Mouse (Mus musculus) small intestine, adult 2 months (tissue): Measurements from ENCODE around the gene Dlgap3. TPM values are rescaled to one million over a fixed set of nuclear protein-coding genes. Genes with fewer than 3 reads are reported as not detected.

ENCODE experiments used
- H3K27ac ChIP-seq: fragments of 200-500 bp; 2 replicates; pipeline ENCODE4 v1.5.1; 2012; ENCODE audit warnings: low read depth, low read length, control low read depth, inconsistent platforms; ENCODE audit not compliant: insufficient read depth
- H3K27me3 ChIP-seq: fragments of 200-500 bp; 2 replicates; pipeline ENCODE4 v1.6.1; 2012; ENCODE audit warnings: mild to moderate bottlenecking, moderate library complexity, low read length, inconsistent platforms; ENCODE audit not compliant: control insufficient read depth, insufficient read depth
- H3K36me3 ChIP-seq: fragments of 200-500 bp; 2 replicates; pipeline ENCODE4 v1.6.1; 2012; ENCODE audit warnings: mild to moderate bottlenecking, low read length, control low read depth, inconsistent platforms; ENCODE audit not compliant: control insufficient read depth, insufficient read depth
- H3K4me1 ChIP-seq: fragments of 200-500 bp; 2 replicates; pipeline ENCODE4 v1.6.1; 2012; ENCODE audit warnings: low read length, inconsistent platforms, mixed read lengths; ENCODE audit not compliant: control insufficient read depth, insufficient read depth, insufficient read length
- H3K4me3 ChIP-seq: fragments of 200-500 bp; 2 replicates; pipeline ENCODE4 v1.5.1; 2012; ENCODE audit warnings: low read depth, mild to moderate bottlenecking, control low read depth, inconsistent platforms, low read length, moderate library complexity
- CTCF ChIP-seq: fragments of 200-500 bp; IDR thresholded peaks from 2 replicates; pipeline ENCODE4 v1.5.1; 2012; ENCODE audit warnings: low read depth, mild to moderate bottlenecking, control low read depth, inconsistent platforms, low read length, moderate library complexity, mixed read lengths; ENCODE audit not compliant: insufficient replicate concordance, insufficient read length; ENCODE audit errors: extremely low read depth
- POLR2A ChIP-seq: fragments of 200-500 bp; IDR thresholded peaks from 2 replicates; pipeline ENCODE4 v1.6.1; 2012; ENCODE audit warnings: low read depth, mild to moderate bottlenecking, control low read depth, inconsistent platforms, low read length, moderate library complexity
- WGBS: fragments of 180-500 bp; shearing (Covaris S2); methylation state at CpG from one replicate; pipeline ENCODE4 v1.1.7; 2018; 5-methylcytosine and 5-hydroxymethylcytosine counted together
- polyA plus RNA-seq: library from polyadenylated mRNA; depleted of rRNA; stranded (reverse); fragments of >200 nt; gene quantifications from 2 replicates; pipeline ENCODE4 v1.2.3, GENCODE M21; 2012

Dlgap3 gene
- polyA plus RNA-seq, 1 experiment: 0.47 TPM

DNA sequence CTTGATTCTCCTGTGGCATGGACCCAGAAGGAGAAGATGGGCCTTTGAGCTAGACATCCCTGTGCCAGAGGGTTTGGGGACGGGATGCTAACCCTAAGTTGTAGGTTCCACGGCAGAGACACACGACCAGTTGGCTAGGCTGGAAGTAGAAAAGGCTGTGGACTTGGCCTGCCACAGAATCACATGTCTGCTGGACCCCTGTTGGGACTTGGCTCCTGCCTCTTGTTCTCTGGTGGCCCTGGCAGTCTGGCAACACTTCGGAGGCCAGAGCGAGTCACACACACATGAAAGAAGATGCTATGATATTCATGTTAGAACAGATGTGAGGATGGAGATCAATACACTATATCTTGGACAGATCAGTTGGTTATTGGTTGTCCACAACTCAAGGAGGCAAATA is 14.9 kb downstream of the Dlgap3 start:
- Histone ChIP-seq H3K27me3 (no peaks in the 10 kb centered on the region), H3K36me3 (no peaks in the 10 kb centered on the region), H3K27ac (no peak overlapping the region), H3K4me3 (no peak overlapping the region), H3K4me1 (no peaks in the 10 kb centered on the region)
- TF ChIP-seq CTCF (no peak), POLR2A (no peak)
- 79% methylated on average over 5 of the region's 5 CpGs for WGBS

DNA sequence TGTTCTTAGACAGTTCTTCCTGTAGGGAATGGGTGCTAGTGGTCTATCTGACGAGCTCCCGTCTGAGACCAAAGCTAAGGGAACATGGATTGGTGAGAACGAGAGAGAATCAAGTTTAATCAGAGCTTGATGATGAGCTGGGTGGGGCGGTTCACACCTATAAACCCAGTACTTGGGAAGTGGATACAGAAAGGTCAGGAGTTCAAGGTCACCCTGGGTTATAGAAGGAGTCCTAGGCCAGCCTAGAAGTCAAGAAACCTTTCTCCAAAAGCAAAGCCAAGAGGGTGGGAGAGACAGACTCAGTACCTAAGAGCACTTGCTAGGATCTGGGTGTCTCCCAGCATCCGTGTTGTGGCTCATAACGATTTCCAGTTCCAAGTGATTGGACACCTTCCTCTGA is 21.9 kb downstream of the Dlgap3 start:
- 79% methylated on average over 6 of the region's 6 CpGs for WGBS
- TF ChIP-seq POLR2A (no peak), CTCF (no peak)
- no peak overlapping the region for H3K27ac ChIP-seq
- H3K4me1 ChIP-seq: no peaks in the 10 kb centered on the region
- H3K36me3 ChIP-seq: no peaks in the 10 kb centered on the region
- H3K27me3 ChIP-seq: no peaks in the 10 kb centered on the region
- no peak overlapping the region for H3K4me3 ChIP-seq

DNA sequence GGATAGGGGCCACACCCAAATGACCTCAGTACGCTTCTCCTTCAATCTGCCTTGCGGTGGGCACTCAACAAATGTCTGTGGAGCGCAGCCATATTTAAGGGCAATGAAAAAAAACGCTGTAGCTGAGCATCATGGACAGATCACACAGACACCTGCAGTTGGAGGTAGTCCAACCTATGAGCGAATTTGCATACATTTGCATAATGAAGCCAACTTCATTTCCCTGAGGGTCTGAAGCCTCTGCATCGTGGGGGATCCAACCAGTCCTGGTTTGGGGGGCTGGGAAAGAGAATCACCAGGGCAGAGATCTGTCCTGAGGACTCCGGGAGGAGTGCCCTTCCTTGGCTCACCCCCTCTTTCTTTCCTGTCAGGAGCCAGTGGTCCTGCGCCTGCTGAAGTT is 23.7 kb downstream of the Dlgap3 start:
- WGBS: 71% methylated on average over 8 of the region's 8 CpGs
- H3K27me3 ChIP-seq: no peaks in the 10 kb centered on the region
- H3K4me1 ChIP-seq: no peaks in the 10 kb centered on the region
- H3K36me3 ChIP-seq: no peaks in the 10 kb centered on the region
- no peak for TF ChIP-seq CTCF
- TF ChIP-seq POLR2A: no peak
- H3K27ac ChIP-seq: no peak overlapping the region
- no peak overlapping the region for H3K4me3 ChIP-seq

DNA sequence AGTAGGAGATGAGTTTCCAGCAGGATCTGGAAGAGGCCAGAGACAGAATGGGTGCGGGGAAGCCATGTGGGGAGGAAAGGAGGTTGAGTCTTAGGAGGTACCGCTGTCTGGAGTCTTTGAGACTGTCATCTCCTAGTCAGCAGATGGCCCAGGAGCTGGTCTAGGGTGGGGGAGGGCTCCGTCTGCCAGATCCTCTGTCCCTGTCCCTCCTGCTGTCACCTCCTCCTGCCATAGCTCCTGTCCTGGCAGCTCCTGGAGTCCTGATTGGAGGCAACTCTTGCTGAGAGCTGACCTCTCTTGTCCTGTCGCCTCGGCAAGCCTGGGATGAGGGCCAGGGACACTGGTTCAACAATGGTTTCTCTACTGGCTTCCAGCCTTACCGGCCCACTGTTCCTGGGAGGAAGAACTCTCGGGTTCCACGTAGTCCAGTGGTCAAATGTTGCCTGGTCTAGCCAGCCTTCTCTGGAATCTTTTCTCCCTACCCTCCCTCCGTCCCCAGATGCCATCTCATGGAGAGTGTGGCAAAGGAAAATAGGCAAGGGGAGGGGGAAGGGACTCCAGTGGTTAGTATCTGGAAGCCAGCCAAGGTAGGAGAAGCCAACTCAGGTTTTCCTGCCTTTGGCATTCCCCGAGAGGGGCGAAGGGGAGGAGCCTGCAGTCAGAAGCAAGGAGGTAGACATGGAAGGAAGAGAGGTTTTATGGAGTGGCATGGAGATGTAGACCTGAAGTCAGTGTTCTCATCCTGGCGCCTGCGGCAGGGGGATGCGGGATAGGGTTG is 24.6 kb downstream of the Dlgap3 start:
- WGBS: 66% methylated on average over 14 of the region's 14 CpGs
- Histone ChIP-seq H3K27me3 (no peaks in the 10 kb centered on the region), H3K36me3 (no peaks in the 10 kb centered on the region), H3K4me3 (no peak overlapping the region), H3K27ac (no peak overlapping the region), H3K4me1 (no peaks in the 10 kb centered on the region)
- TF ChIP-seq POLR2A (no peak), CTCF (no peak)

DNA sequence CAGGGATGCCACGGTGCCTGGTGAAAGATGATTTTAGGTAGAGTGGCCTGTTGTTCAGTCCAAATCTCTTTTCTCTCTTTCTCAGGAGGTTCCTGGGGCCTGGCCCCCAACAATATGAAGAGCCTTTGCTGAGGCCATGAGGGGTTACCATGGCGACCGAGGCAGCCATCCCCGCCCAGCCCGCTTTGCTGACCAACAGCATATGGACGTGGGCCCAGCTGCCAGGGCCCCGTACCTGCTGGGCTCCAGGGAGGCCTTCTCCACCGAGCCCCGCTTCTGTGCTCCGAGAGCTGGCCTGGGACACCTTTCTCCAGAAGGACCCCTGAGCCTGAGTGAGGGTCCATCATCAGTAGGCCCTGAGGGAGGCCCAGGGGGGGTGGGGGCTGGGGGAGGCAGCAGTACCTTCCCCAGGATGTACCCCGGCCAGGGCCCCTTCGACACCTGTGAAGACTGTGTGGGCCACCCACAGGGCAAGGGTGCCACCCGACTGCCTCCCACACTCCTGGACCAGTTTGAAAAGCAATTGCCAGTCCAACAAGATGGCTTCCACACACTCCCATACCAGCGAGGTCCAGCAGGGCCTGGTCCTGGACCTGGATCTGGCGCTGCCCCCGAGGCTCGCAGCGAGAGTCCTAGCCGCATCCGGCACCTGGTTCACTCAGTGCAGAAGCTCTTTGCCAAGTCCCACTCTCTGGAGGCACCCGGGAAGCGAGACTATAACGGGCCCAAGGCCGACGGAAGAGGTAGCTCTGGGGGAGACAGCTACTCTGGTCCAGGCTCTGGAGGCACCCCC is 25.7 kb downstream of the Dlgap3 start:
- WGBS: 79% methylated on average over 25 of the region's 25 CpGs
- TF ChIP-seq POLR2A (no peak), CTCF (no peak)
- Histone ChIP-seq H3K27me3 (no peaks in the 10 kb centered on the region), H3K36me3 (no peaks in the 10 kb centered on the region), H3K4me1 (no peaks in the 10 kb centered on the region), H3K4me3 (no peak overlapping the region), H3K27ac (no peak overlapping the region)

DNA sequence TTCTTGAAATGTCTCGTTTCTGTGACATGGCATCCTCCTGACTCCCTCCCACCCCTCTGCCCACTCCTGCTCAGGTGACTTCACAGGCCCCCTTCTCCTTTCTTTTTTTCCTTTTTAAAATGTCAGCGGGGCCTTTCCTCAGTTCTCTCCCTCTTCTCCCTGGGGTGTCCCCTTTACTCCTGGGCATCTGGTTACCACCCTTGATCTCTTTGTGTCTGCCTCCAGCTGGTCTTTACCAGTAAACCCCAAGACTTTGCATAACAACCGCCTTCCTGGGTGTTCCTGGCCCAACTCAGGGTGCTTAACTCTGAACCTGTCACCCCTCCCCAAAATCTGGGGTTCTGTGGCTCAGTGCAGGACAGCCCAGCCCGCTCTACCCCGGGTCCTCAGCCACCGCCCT is 29.6 kb downstream of the Dlgap3 start:
- Histone ChIP-seq H3K27me3 (no peaks in the 10 kb centered on the region), H3K4me1 (no peaks in the 10 kb centered on the region), H3K36me3 (no peaks in the 10 kb centered on the region), H3K4me3 (no peak overlapping the region), H3K27ac (no peak overlapping the region)
- TF ChIP-seq POLR2A (no peak), CTCF (no peak)
- WGBS: 37% methylated on average over 6 of the region's 6 CpGs

DNA sequence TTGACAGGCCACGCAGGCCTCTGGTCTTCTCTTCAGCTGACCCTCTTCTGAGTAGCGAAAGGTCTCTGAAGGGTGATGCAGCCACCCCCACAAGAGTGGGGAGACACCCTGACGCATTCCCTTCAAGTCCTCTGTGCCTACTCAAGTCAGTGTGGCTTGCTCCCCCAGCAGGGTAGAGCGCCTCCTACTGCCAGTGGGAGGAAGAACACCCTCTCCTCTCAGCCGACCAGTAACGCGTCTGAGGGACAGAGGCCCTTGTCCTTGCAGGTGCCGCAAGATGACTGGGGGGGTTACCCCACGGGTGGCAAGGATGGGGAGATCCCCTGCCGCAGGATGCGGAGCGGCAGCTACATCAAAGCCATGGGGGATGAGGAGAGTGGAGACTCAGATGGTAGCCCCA is 30.4 kb downstream of the Dlgap3 start:
- 66% methylated on average over 12 of the region's 12 CpGs for WGBS
- H3K27me3 ChIP-seq: no peaks in the 10 kb centered on the region
- H3K27ac ChIP-seq: no peak overlapping the region
- no peak for TF ChIP-seq POLR2A
- 0 out of 2 replicates have a peak, but pooled peaks have one; percentile 7 for TF ChIP-seq CTCF
- no peaks in the 10 kb centered on the region for H3K4me1 ChIP-seq
- no peaks in the 10 kb centered on the region for H3K36me3 ChIP-seq
- no peak overlapping the region for H3K4me3 ChIP-seq
